Mouse (Mus musculus) CH12.LX (cell line): ENCODE measurements around the gene Msi2.

Experiments
- CTCF ChIP-seq, 2 experiments: IDR thresholded peaks in 1 of 2; conservative IDR thresholded peaks in 1 of 2; 2 replicates each; pipeline ENCODE4 v1.5.1; 2011 to 2012; ENCODE audit warnings: low read depth in 2 of 2, low read length in 2 of 2, improper control_type of control experiment in 1 of 2, inconsistent platforms in 1 of 2, mild to moderate bottlenecking in 1 of 2, moderate library complexity in 1 of 2
- EP300 ChIP-seq: IDR thresholded peaks from 2 replicates; pipeline ENCODE4 v1.6.1; 2011; ENCODE audit warnings: low read length, improper control_type of control experiment
- MAX ChIP-seq: IDR thresholded peaks from 2 replicates; pipeline ENCODE4 v1.6.1; 2011; ENCODE audit warnings: low read length, improper control_type of control experiment
- MEF2A ChIP-seq: IDR thresholded peaks from 2 replicates; pipeline ENCODE4 v1.6.1; 2014; ENCODE audit warnings: low read depth, mild to moderate bottlenecking, inconsistent platforms, low read length, improper control_type of control experiment, borderline replicate concordance
- MXI1 ChIP-seq: IDR thresholded peaks from 2 replicates; pipeline ENCODE4 v1.6.1; 2011; ENCODE audit warnings: mild to moderate bottlenecking, low read depth, low read length, improper control_type of control experiment
- NELFE ChIP-seq: IDR thresholded peaks from 2 replicates; pipeline ENCODE4 v1.6.1; 2011; ENCODE audit warnings: low read depth, low read length, improper control_type of control experiment
- PAX5 ChIP-seq: IDR thresholded peaks from 2 replicates; pipeline ENCODE4 v1.6.1; 2012; ENCODE audit warnings: low read length, inconsistent platforms, mixed read lengths
- POLR2A ChIP-seq: IDR thresholded peaks from 2 replicates; pipeline ENCODE4 v1.6.1; 2011; ENCODE audit warnings: low read depth, mild to moderate bottlenecking, improper control_type of control experiment, low read length
- SMC3 ChIP-seq: IDR thresholded peaks from 2 replicates; pipeline ENCODE4 v1.6.1; 2011; ENCODE audit warnings: low read depth, low read length, improper control_type of control experiment
- TCF12 ChIP-seq: IDR thresholded peaks from 2 replicates; pipeline ENCODE4 v1.6.1; 2014; ENCODE audit warnings: low read depth, mild to moderate bottlenecking, inconsistent platforms, low read length, improper control_type of control experiment
- USF1 ChIP-seq: IDR thresholded peaks from 2 replicates; pipeline ENCODE4 v1.6.1; 2014; ENCODE audit warnings: low read depth, mild to moderate bottlenecking, inconsistent platforms, low read length, improper control_type of control experiment

GRCm38 (mm10) chr11:88419064-88419463 is 299.2 kb downstream of the Msi2 start:
- TF ChIP-seq CTCF (conservative IDR thresholded peaks at IDR 0.05 in 1 of 2, IDR thresholded peaks at IDR 0.05 in 1 of 2; ENCODE audit: low read depth in 2 of 2, low read length in 2 of 2) (no peak), SMC3 (no peak), POLR2A (no peak), PAX5 (no peak), EP300 (no peak), USF1 (no peak), TCF12 (no peak), MXI1 (no peak), NELFE (no peak), MEF2A (no peak), MAX (no peak)
